Mouse (Mus musculus) heart, embryonic 16.5 days (tissue): ENCODE data around the gene Utp4. TPM values are rescaled to one million over a fixed set of nuclear protein-coding genes. Genes with fewer than 3 reads are reported as not detected.

Experiments
- ATAC-seq: fragments of 200-750 bp; cut with Nextera tagmentation; replicated peaks from 2 replicates; pipeline ENCODE4 v1.8.0; 2017; ENCODE audit warnings: moderate number of reproducible peaks; ENCODE audit not compliant: insufficient read depth, low FRiP score; ENCODE audit errors: extremely low read depth
- H3K27ac ChIP-seq: fragments of 300-500 bp; sonication (generic); 2 replicates; pipeline ENCODE4 v1.5.1; 2014; ENCODE audit warnings: mild to moderate bottlenecking, low read length, control low read depth, moderate library complexity
- H3K27me3 ChIP-seq: fragments of 300-500 bp; sonication (generic); 2 replicates; pipeline ENCODE4 v1.6.1; 2014; ENCODE audit warnings: low read length, mixed read lengths; ENCODE audit not compliant: control insufficient read depth, insufficient read depth
- H3K36me3 ChIP-seq: fragments of 300-500 bp; sonication (generic); 2 replicates; pipeline ENCODE4 v1.6.1; 2014; ENCODE audit not compliant: control insufficient read depth, insufficient read depth
- H3K4me1 ChIP-seq: fragments of 300-500 bp; sonication (generic); 2 replicates; pipeline ENCODE4 v1.6.1; 2014; ENCODE audit warnings: low read length, mixed read lengths; ENCODE audit not compliant: control insufficient read depth, insufficient read depth
- H3K4me2 ChIP-seq: fragments of 300-500 bp; sonication (generic); 2 replicates; pipeline ENCODE4 v1.6.1; 2014; ENCODE audit warnings: low read depth, mild to moderate bottlenecking, control low read depth, low read length
- H3K4me3 ChIP-seq: fragments of 300-500 bp; sonication (generic); 2 replicates; pipeline ENCODE4 v1.5.1; 2014; ENCODE audit warnings: mild to moderate bottlenecking, control low read depth, low read length
- H3K9ac ChIP-seq: fragments of 300-500 bp; sonication (generic); 2 replicates; pipeline ENCODE4 v1.6.1; 2014; ENCODE audit warnings: low read length, control low read depth
- H3K9me3 ChIP-seq: fragments of 300-500 bp; sonication (generic); replicated peaks from 2 replicates; pipeline ENCODE4 v1.6.1; 2016; ENCODE audit warnings: low read length; ENCODE audit not compliant: control insufficient read depth
- WGBS: fragments of 180-500 bp; shearing (Covaris S2); extraction: QIAGEN DNeasy Blood & Tissue Kit; methylation state at CpG from one replicate; pipeline ENCODE4 v1.1.7; 2014; 5-methylcytosine and 5-hydroxymethylcytosine counted together
- polyA plus RNA-seq: library from polyadenylated mRNA; unstranded; fragments of >200 nt; fragmentation: Nextera tagmentation; extraction: Ambion mirVana; gene quantifications from 2 replicates; pipeline ENCODE4 v1.2.1, GENCODE M21; 2015

Gene Utp4
- polyA plus RNA-seq, 1 experiment from 2014 or later: 48.1 TPM

DNA sequence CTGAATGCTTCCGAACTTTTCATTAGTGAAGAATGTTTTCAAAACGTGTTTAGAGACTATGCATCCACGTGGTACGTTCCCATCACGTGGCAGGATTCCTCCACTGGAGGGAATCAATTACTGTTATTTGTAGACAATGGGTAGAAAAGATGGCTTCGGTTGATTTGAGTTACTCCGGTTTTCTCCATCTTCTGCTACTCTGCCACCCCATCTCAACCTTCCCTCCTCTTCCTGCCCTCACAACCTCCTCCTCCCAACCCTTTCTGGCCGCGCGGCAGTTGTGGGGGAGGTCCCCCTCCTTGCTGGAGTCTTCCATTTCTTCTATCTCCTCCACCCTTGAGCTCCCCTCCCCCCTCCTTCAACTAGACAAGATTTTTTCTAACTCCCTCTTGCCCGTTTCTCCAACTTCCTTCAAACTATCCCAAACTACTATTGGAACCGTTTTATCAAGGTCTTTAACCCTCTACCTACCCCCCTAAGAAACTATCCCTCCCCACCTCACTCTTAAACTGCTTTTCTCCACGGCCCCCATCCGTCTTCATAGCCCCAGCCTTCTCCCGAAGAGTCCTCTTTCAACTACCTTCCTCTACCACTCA is 1.1 kb upstream of the Utp4 start:
- 1% methylated on average over 15 of the region's 15 CpGs for WGBS
- peak overlapping the region; percentile 92 for H3K9ac ChIP-seq
- no peaks in the 10 kb centered on the region for H3K9me3 ChIP-seq
- peak overlapping the region; percentile 97 for H3K27ac ChIP-seq
- no peak; the same call in 1 of the 2 replicates for ATAC-seq
- H3K36me3 ChIP-seq: peaks cover 13% of the 10 kb centered on the region
- peak overlapping the region; percentile 84 for H3K4me2 ChIP-seq
- H3K27me3 ChIP-seq: no peaks in the 10 kb centered on the region
- H3K4me3 ChIP-seq: peak overlapping the region; percentile 91
- H3K4me1 ChIP-seq: peaks cover 37% of the 10 kb centered on the region

DNA sequence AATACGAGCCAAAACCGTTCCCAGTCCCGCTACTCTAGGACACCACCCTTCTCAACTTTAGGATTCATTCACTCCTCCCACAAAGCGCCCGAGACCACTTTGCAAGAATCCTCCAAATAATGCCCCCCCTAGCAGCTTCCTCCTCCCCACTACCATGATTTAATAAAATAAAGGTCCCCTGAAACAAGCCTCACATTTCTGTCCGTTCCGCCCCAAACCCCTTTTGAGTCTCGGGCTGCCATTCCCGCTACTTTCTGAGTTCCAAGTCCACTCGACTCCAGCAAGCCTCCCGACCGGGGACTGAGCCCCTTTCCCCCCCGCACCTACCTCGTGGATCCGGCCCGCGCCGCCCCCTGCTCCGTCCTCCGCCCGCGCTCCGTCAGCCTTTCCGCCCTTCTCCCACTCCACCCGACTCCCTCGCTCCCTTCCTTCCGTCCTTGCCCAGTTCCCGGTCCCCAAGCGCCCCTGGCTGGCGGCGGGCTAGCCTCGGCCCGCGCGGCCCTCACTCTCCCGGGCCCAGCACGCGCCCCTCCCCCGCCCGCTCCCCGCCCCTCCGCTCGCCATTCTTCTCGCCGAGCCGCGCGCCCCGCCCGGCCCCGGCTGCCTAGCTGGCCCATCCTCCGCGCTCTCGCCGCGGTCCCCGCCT is 507 bp upstream of the Utp4 start:
- no peaks in the 10 kb centered on the region for H3K9me3 ChIP-seq
- peaks cover 15% of the 10 kb centered on the region for H3K36me3 ChIP-seq
- 1% methylated on average over 50 of the region's 57 CpGs for WGBS
- peak overlapping the region; percentile 84 for H3K4me2 ChIP-seq
- peak; percentile 69 for ATAC-seq
- peak overlapping the region; percentile 97 for H3K27ac ChIP-seq
- peak overlapping the region; percentile 92 for H3K9ac ChIP-seq
- no peaks in the 10 kb centered on the region for H3K27me3 ChIP-seq
- H3K4me1 ChIP-seq: peaks cover 35% of the 10 kb centered on the region
- H3K4me3 ChIP-seq: peak overlapping the region; percentile 91

DNA sequence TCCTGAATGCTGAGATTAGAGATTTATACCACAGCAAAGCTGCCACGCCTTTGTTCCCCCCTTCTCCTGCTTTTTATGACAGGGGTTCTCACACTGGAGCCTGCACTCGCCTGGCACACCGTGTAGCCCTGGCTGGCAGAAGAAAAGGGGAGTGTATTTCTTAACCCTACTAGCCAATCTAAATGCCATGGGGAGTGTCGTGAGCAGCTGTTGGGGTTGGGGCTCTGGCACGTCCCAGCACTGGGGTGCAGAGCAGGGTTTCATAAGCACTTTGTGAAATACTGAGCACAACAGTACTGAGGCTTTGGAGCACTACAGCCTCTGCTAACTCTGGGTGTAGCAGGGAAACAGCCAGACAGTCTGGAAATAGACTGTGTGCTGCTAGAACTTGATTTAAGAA is 6.0 kb downstream of the Utp4 start:
- Histone ChIP-seq H3K4me1 (peaks cover 8% of the 10 kb centered on the region), H3K4me3 (no peak overlapping the region), H3K27ac (no peak overlapping the region), H3K36me3 (peaks cover 49% of the 10 kb centered on the region), H3K27me3 (no peaks in the 10 kb centered on the region), H3K4me2 (no peak overlapping the region), H3K9me3 (no peaks in the 10 kb centered on the region), H3K9ac (no peak overlapping the region)
- WGBS: 83% methylated on average over 5 of the region's 5 CpGs
- no peak for ATAC-seq

DNA sequence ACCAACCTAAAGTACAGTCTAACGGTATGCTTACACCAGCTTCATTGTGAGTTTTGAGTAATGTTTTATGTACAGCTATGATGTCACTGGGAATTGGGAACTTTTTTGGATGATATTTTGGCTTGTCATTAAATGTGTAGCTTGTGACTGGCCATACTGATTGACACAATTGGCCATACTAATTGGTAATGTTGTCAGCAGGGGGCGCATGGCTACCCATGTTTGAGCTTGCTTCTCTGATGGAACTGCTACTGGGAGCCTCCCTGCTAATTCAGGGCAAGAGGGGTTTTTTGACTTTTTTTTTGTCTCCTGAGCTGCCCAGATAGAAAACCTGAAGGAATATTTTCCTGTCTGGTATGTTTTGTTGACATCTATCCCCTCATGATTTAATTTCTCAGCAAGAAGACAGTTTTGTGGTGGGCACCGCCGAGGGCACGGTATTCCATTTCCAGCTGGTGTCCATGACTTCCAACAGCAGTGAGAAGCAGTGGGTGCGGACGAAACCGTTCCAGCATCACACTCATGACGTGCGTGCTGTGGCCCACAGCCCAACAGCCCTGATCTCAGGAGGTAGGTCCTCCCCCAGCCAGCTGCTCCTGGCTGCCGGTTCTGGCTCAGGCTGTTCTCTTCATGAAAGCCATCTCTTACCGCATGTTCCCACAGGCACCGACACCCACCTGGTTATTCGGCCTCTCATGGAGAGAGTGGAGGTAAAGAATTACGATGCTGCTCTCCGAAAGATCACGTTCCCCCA is 12.5 kb downstream of the Utp4 start:
- ATAC-seq: no peak
- WGBS: 88% methylated on average over 17 of the region's 17 CpGs

DNA sequence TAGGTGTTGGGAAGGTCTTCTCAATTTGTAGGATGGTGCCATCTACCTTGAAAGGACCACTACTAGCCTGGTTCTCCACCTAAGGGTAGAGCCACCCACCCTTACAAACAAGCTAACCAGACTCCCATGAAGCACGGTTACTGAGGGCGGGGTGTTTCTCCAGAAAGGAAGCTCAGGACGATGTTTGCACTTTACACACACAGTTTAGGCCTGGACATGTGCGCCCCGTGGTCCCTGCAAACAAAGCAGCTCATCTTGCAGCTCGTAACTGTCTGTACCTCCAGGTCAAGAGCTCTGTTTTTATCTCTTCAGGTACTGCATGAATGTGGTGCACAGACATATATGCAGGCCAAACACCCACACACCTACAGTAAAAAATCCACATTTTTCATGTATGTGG is 13.2 kb downstream of the Utp4 start:
- WGBS: 93% methylated on average over 6 of the region's 6 CpGs
- no peaks in the 10 kb centered on the region for H3K4me1 ChIP-seq
- H3K27me3 ChIP-seq: no peaks in the 10 kb centered on the region
- H3K9me3 ChIP-seq: no peaks in the 10 kb centered on the region
- no peak overlapping the region for H3K9ac ChIP-seq
- no peak overlapping the region for H3K4me3 ChIP-seq
- H3K4me2 ChIP-seq: no peak overlapping the region
- 0 out of 2 replicates have a peak overlapping the region, but pooled peaks have one; percentile 43 for H3K27ac ChIP-seq
- H3K36me3 ChIP-seq: peaks cover 48% of the 10 kb centered on the region
- ATAC-seq: no peak

More for the DNA sequence above, 12.5 kb downstream of the Utp4 start:
- no peaks in the 10 kb centered on the region for H3K4me1 ChIP-seq
- no peak overlapping the region for H3K4me3 ChIP-seq
- H3K9ac ChIP-seq: no peak overlapping the region
- H3K36me3 ChIP-seq: peaks cover 46% of the 10 kb centered on the region
- no peaks in the 10 kb centered on the region for H3K27me3 ChIP-seq
- no peaks in the 10 kb centered on the region for H3K9me3 ChIP-seq
- no peak overlapping the region for H3K27ac ChIP-seq
- no peak overlapping the region for H3K4me2 ChIP-seq

DNA sequence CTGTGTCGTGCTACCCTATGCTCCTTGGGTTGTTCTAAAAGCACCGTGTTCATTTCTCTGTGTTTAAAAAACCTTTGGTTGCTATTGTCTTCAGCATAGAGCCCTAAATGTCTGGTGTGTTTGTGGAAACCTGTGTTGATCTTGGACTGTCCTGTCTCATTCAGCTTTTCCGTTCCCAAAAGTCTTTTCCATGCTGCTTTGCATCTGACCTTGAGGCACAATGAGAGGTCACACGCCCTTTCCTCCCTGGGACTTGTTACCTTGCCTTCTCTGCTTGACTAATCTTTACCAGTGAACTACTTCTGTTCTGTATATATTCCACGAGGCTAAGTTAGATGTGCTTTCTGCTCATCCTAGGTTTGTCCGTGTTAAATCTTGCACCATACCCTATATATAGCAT is 14.0 kb downstream of the Utp4 start:
- Histone ChIP-seq H3K4me2 (no peak overlapping the region), H3K27me3 (no peaks in the 10 kb centered on the region), H3K4me1 (no peaks in the 10 kb centered on the region), H3K36me3 (peaks cover 48% of the 10 kb centered on the region), H3K4me3 (no peak overlapping the region), H3K9ac (no peak overlapping the region), H3K27ac (peak overlapping the region; percentile 43), H3K9me3 (no peaks in the 10 kb centered on the region)
- 74% methylated on average over 6 of the region's 6 CpGs for WGBS
- peak; percentile 67 for ATAC-seq

DNA sequence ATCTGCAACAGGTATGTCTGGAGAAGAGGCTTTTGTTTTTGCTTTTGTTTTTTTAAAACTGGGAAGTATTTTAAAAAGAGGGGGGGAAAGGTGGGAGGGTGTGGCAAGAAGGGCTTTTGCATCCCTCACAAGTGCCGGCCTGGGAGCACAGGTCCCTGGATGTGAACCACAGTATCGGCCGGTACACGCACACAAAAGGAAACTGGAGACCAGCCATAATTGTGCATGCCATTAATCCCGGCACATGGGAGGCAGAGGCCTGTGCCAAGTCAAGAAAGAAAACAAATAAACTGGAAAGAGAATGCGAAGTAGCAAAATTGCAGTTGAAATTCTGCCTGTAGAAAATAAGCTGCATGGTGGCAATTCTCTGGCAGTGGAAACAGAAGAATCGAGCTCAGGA is 14.9 kb downstream of the Utp4 start:
- H3K27me3 ChIP-seq: no peaks in the 10 kb centered on the region
- H3K27ac ChIP-seq: peak overlapping the region; percentile 12; the same call in 1 of the 2 replicates
- no peaks in the 10 kb centered on the region for H3K9me3 ChIP-seq
- H3K9ac ChIP-seq: no peak overlapping the region
- WGBS: 75% methylated on average over 7 of the region's 7 CpGs
- no peak for ATAC-seq
- no peak overlapping the region for H3K4me2 ChIP-seq
- no peak overlapping the region for H3K4me3 ChIP-seq
- peaks cover 46% of the 10 kb centered on the region for H3K36me3 ChIP-seq
- H3K4me1 ChIP-seq: no peaks in the 10 kb centered on the region

DNA sequence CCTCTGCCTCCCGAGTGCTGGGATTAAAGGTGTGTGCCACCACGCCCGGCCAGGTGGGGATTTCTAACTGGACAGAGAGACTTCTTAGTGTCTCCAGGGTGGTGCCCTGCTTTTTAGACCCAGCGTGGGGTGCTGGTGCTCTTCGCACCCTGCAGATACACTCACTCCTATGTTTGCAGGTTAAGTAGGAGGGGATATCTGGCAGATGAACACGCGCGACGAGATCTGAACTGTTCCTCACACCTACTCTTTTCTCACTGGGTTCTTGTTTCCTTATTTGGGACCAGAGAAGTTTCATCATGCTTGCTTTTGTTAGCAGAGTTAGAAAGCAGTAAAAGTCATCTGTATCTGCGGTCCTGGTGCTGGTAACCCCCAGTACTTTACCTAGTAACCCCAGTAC is 20.2 kb downstream of the Utp4 start:
- ATAC-seq: no peak
- H3K4me1 ChIP-seq: no peaks in the 10 kb centered on the region
- WGBS: 94% methylated on average over 10 of the region's 10 CpGs
- H3K27me3 ChIP-seq: no peaks in the 10 kb centered on the region
- H3K4me3 ChIP-seq: no peak overlapping the region
- H3K36me3 ChIP-seq: peaks cover 58% of the 10 kb centered on the region
- H3K4me2 ChIP-seq: no peak overlapping the region
- no peak overlapping the region for H3K9ac ChIP-seq
- H3K9me3 ChIP-seq: no peaks in the 10 kb centered on the region
- H3K27ac ChIP-seq: no peak overlapping the region
